ENCODE assay signal across 16 mouse cellular contexts in the genomic region with DNA sequence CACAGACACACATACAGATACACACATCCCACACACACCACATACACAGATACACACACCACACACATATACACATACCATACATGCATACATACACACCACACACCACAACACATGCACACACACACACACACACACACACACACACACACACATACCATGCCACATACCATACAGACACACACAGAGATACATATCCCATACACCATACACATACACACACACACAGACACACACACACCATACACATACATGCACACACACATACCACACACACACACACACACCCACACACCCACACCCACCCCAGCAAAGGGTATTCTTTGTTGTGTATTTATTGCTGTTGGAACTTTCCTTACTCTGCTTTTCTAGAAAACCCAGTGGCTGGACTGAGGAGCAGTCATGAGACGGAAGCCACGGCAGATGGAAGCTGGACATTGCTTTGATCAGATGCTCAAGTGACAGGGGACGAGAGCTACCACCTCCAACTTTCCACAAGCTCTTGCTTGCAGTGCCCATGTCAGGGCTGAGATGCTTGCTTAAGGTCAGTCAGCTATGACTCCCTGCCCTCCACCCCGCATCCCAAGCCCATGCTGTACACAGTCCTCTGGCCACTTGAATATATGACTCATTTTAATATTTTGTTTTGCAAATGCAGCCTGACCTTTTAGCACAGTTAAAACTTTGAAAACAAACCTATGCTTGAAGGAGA. TPM values are rescaled to one million over a fixed set of nuclear protein-coding genes. Genes with fewer than 3 reads are reported as not detected.
DNase-seq lines count a peak whose midpoint lies in the region; ATAC-seq and TF ChIP-seq lines count a peak whose summit lies in the region.
"Had no signal": no experiment of that assay in that cellular context is flagged by ENCODE, and none has a peak within 500 bp of the region (broad histone marks: within the 10 kb centered on the region; RNA-seq: fewer than 3 reads in every experiment).

No protein-coding gene starts in this region.

- peak; percentile 56; the same call in 1 of the 2 replicates for ATAC-seq in embryonic facial prominence, embryonic 11.5 days (replicated peaks; ENCODE audit: insufficient number of reproducible peaks, low FRiP score, low TSS enrichment, low read depth)
- no peak for ATAC-seq in liver, embryonic 14.5 days (ENCODE audit: insufficient read depth)
- peak; percentile 62; the same call in 1 of the 2 replicates for ATAC-seq in embryonic facial prominence, embryonic 13.5 days (ENCODE audit: insufficient number of reproducible peaks, insufficient read depth, low FRiP score, low TSS enrichment, low read depth)
- no peak for ATAC-seq in liver, embryonic 15.5 days (ENCODE audit: insufficient read depth)

- TF ChIP-seq EP300 in liver, embryonic 14.5 days (IDR thresholded peaks at IDR 0.05; ENCODE audit: low read depth) = no peak

- H3K9ac ChIP-seq in embryonic facial prominence, embryonic 11.5 days (replicated peaks; ENCODE audit: low read length) = no peak overlapping the region
- H3K9ac ChIP-seq in liver, embryonic 14.5 days (replicated peaks) = no peak overlapping the region
- no peak overlapping the region; the same call in 1 of the 2 replicates for H3K9ac ChIP-seq in embryonic facial prominence, embryonic 13.5 days
- no peak overlapping the region for H3K9ac ChIP-seq in liver, embryonic 15.5 days
- H3K9ac ChIP-seq: hindbrain, embryonic 13.5 days; neural tube, embryonic 13.5 days had no signal

- DNase-seq in embryonic facial prominence, embryonic 11.5 days (ENCODE audit: low spot score) = no peak
- no peak for DNase-seq in embryonic facial prominence, embryonic 10.5 days (ENCODE audit: low spot score)
- no peak for DNase-seq in liver, embryonic 14.5 days (ENCODE audit: low read depth in 3 of 3, low spot score in 3 of 3)
- DNase-seq in liver = no peak
- DNase-seq in T-cell, adult 2 months (ENCODE audit: low spot score) = no peak
- DNase-seq: adrenal gland, postnatal 25 days; cerebellum, postnatal 10 days; heart, postnatal 10 days; kidney, adult 18-20 months; lung, postnatal 14 days; right cerebral cortex, postnatal 25 days; thymus, adult 18-20 months had no signal

- H3K27me3 ChIP-seq in embryonic facial prominence, embryonic 11.5 days (ENCODE audit: control insufficient read depth, insufficient read depth, low read length) = no peaks in the 10 kb centered on the region
- H3K27me3 ChIP-seq in embryonic facial prominence, embryonic 10.5 days (replicated peaks; ENCODE audit: low read depth, poor library complexity, severe bottlenecking) = no peaks in the 10 kb centered on the region
- H3K27me3 ChIP-seq in liver, embryonic 14.5 days (ENCODE audit: control insufficient read depth, insufficient read depth, low read length) = no peaks in the 10 kb centered on the region
- no peaks in the 10 kb centered on the region for H3K27me3 ChIP-seq in embryonic facial prominence, embryonic 13.5 days
- H3K27me3 ChIP-seq in liver, embryonic 15.5 days = no peaks in the 10 kb centered on the region
- H3K27me3 ChIP-seq: hindbrain, embryonic 13.5 days; neural tube, embryonic 13.5 days had no signal

- TF ChIP-seq CTCF in liver, embryonic 14.5 days (IDR thresholded peaks at IDR 0.05; ENCODE audit: low read depth) = no peak

- WGBS in embryonic facial prominence, embryonic 11.5 days = 74% methylated on average over 4 of the region's 4 CpGs
- WGBS in embryonic facial prominence, embryonic 10.5 days = 80% methylated on average over 4 of the region's 4 CpGs
- 83% methylated on average over 4 of the region's 4 CpGs for WGBS in liver, embryonic 14.5 days (ENCODE audit: insufficient replicate concordance)
- WGBS in embryonic facial prominence, embryonic 13.5 days = 85% methylated on average over 4 of the region's 4 CpGs
- 84% methylated on average over 4 of the region's 4 CpGs for WGBS in liver, embryonic 15.5 days (ENCODE audit: insufficient replicate concordance)

- H3K4me3 ChIP-seq in embryonic facial prominence, embryonic 11.5 days (ENCODE audit: low read depth, low read length) = no peak overlapping the region
- H3K4me3 ChIP-seq in embryonic facial prominence, embryonic 10.5 days = no peak overlapping the region
- no peak overlapping the region for H3K4me3 ChIP-seq in liver, embryonic 14.5 days (ENCODE audit: insufficient read depth in 1 of 2, low read depth in 2 of 2, low read length in 2 of 2)
- no peak overlapping the region for H3K4me3 ChIP-seq in embryonic facial prominence, embryonic 13.5 days
- H3K4me3 ChIP-seq in liver, embryonic 15.5 days (replicated peaks) = no peak overlapping the region
- H3K4me3 ChIP-seq: hindbrain, embryonic 13.5 days; neural tube, embryonic 13.5 days had no signal

- H3K36me3 ChIP-seq in embryonic facial prominence, embryonic 11.5 days (replicated peaks; ENCODE audit: control insufficient read depth, insufficient read depth, low read depth, low read length) = no peaks in the 10 kb centered on the region
- no peaks in the 10 kb centered on the region for H3K36me3 ChIP-seq in embryonic facial prominence, embryonic 10.5 days (replicated peaks)
- H3K36me3 ChIP-seq in liver, embryonic 14.5 days (replicated peaks; ENCODE audit: control insufficient read depth, insufficient read depth, low read depth) = peaks cover 43% of the 10 kb centered on the region
- H3K36me3 ChIP-seq in embryonic facial prominence, embryonic 13.5 days = no peaks in the 10 kb centered on the region
- peaks cover 56% of the 10 kb centered on the region for H3K36me3 ChIP-seq in liver, embryonic 15.5 days (replicated peaks)
- H3K36me3 ChIP-seq: hindbrain, embryonic 13.5 days; neural tube, embryonic 13.5 days had no signal

- no peaks in the 10 kb centered on the region for H3K9me3 ChIP-seq in embryonic facial prominence, embryonic 11.5 days (replicated peaks; ENCODE audit: control insufficient read depth, low read length)
- no peaks in the 10 kb centered on the region for H3K9me3 ChIP-seq in embryonic facial prominence, embryonic 10.5 days
- no peaks in the 10 kb centered on the region for H3K9me3 ChIP-seq in liver, embryonic 14.5 days (ENCODE audit: control insufficient read depth, low read length)
- no peaks in the 10 kb centered on the region for H3K9me3 ChIP-seq in embryonic facial prominence, embryonic 13.5 days
- H3K9me3 ChIP-seq in liver, embryonic 15.5 days (replicated peaks) = no peaks in the 10 kb centered on the region
- H3K9me3 ChIP-seq: hindbrain, embryonic 13.5 days; neural tube, embryonic 13.5 days had no signal

- no peaks in the 10 kb centered on the region for H3K4me1 ChIP-seq in embryonic facial prominence, embryonic 11.5 days (ENCODE audit: control insufficient read depth, insufficient read depth, low read length)
- H3K4me1 ChIP-seq in embryonic facial prominence, embryonic 10.5 days = peaks cover 15% of the 10 kb centered on the region
- peaks cover 44 to 51% of the 10 kb centered on the region in 2 experiments for H3K4me1 ChIP-seq in liver, embryonic 14.5 days (replicated peaks; ENCODE audit: control insufficient read depth in 2 of 2, insufficient read depth in 2 of 2, low read length in 1 of 2)
- H3K4me1 ChIP-seq in embryonic facial prominence, embryonic 13.5 days = peaks cover 18% of the 10 kb centered on the region
- peaks cover 82% of the 10 kb centered on the region for H3K4me1 ChIP-seq in liver, embryonic 15.5 days (replicated peaks)

- no peak overlapping the region for H3K27ac ChIP-seq in embryonic facial prominence, embryonic 11.5 days (replicated peaks; ENCODE audit: low read depth, low read length)
- no peak overlapping the region for H3K27ac ChIP-seq in embryonic facial prominence, embryonic 10.5 days (replicated peaks)
- peak overlapping the region; percentile 8; the same call in 1 of the 2 replicates for H3K27ac ChIP-seq in liver, embryonic 14.5 days
- no peak overlapping the region for H3K27ac ChIP-seq in embryonic facial prominence, embryonic 13.5 days
- H3K27ac ChIP-seq in liver, embryonic 15.5 days (replicated peaks) = peak overlapping the region; percentile 34; the same call in 1 of the 2 replicates
- H3K27ac ChIP-seq: hindbrain, embryonic 13.5 days; neural tube, embryonic 13.5 days had no signal

- H3K4me2 ChIP-seq in embryonic facial prominence, embryonic 11.5 days (ENCODE audit: low read depth, low read length) = no peak overlapping the region
- no peak overlapping the region for H3K4me2 ChIP-seq in liver, embryonic 14.5 days (ENCODE audit: low read depth)
- H3K4me2 ChIP-seq in embryonic facial prominence, embryonic 13.5 days = no peak overlapping the region
- no peak overlapping the region for H3K4me2 ChIP-seq in liver, embryonic 15.5 days
- H3K4me2 ChIP-seq: hindbrain, embryonic 13.5 days; neural tube, embryonic 13.5 days had no signal

RNA-seq across cellular contexts. Expression of a gene that starts 26.0 kb away (rescaled TPM):
- 595 and 626 TPM in 2 replicates for polyA plus RNA-seq in embryonic facial prominence, embryonic 11.5 days (2014; fragmentation: Nextera tagmentation; extraction: Ambion mirVana)
- polyA plus RNA-seq in embryonic facial prominence, embryonic 10.5 days (2016; fragmentation: Nextera tagmentation; extraction: Ambion mirVana) = 362 and 367 TPM in 2 replicates
- polyA plus RNA-seq in liver, embryonic 14.5 days (2012; rRNA removed) = 977 and 1,014 TPM in 2 replicates
- polyA plus RNA-seq in liver, embryonic 14.5 days (2014; fragmentation: Nextera tagmentation; extraction: Ambion mirVana) = 1,175 and 1,210 TPM in 2 replicates
- 260 and 274 TPM in 2 replicates for polyA plus RNA-seq in embryonic facial prominence, embryonic 13.5 days (2015; fragmentation: Nextera tagmentation; extraction: Ambion mirVana)
- 938 and 960 TPM in 2 replicates for polyA plus RNA-seq in liver, embryonic 15.5 days (2015; fragmentation: Nextera tagmentation; extraction: Ambion mirVana)

Comparison
In these comparisons a context has a peak if more than half of its experiments do, and no peak if none do; other contexts are left out.
1. ATAC-seq: peak in embryonic facial prominence, embryonic 11.5 days (single experiment) and embryonic facial prominence, embryonic 13.5 days (single experiment); none in liver, embryonic 14.5 days (single experiment) and liver, embryonic 15.5 days (single experiment).
2. H3K27ac ChIP-seq: peak in liver, embryonic 14.5 days (single experiment) and liver, embryonic 15.5 days (single experiment); none in embryonic facial prominence, embryonic 11.5 days (single experiment), embryonic facial prominence, embryonic 10.5 days (single experiment) and embryonic facial prominence, embryonic 13.5 days (single experiment).